In genomic region chr12:36474171-36474570, GRCm38 (mm10) we compare ENCODE assay signal across 18 mouse cellular contexts.
"Had no signal": no experiment of that assay in that cellular context is flagged by ENCODE, and none has a peak within 500 bp of the region (broad histone marks: within the 10 kb centered on the region; RNA-seq: fewer than 3 reads in every experiment).

No protein-coding gene starts in this region.

- H3K36me3 ChIP-seq: limb, embryonic 12.5 days; limb, embryonic 15.5 days; liver, embryonic 13.5 days; midbrain, embryonic 10.5 days; midbrain, embryonic 13.5 days; neural tube, embryonic 13.5 days had no signal

- H3K9ac ChIP-seq: limb, embryonic 12.5 days; limb, embryonic 15.5 days; liver, embryonic 13.5 days; midbrain, embryonic 13.5 days; neural tube, embryonic 13.5 days had no signal

- H3K4me2 ChIP-seq: limb, embryonic 12.5 days; limb, embryonic 15.5 days; liver, embryonic 13.5 days; midbrain, embryonic 13.5 days; neural tube, embryonic 13.5 days had no signal

- ATAC-seq: midbrain, embryonic 13.5 days; midbrain, embryonic 16.5 days had no signal

- H3K27me3 ChIP-seq: limb, embryonic 12.5 days; limb, embryonic 15.5 days; liver, embryonic 13.5 days; megakaryocyte, embryonic 14.5 days; midbrain, embryonic 13.5 days; neural tube, embryonic 13.5 days had no signal

- H3K9me3 ChIP-seq: limb, embryonic 12.5 days; limb, embryonic 15.5 days; liver, embryonic 13.5 days; megakaryocyte, embryonic 14.5 days; midbrain, embryonic 10.5 days; midbrain, embryonic 13.5 days; neural tube, embryonic 13.5 days had no signal

- H3K4me3 ChIP-seq: limb, embryonic 12.5 days; limb, embryonic 15.5 days; liver, embryonic 13.5 days; megakaryocyte, embryonic 14.5 days; midbrain, embryonic 10.5 days; midbrain, embryonic 13.5 days; myocyte; neural tube, embryonic 13.5 days had no signal

- H3K4me1 ChIP-seq: limb, embryonic 15.5 days; liver, embryonic 13.5 days; megakaryocyte, embryonic 14.5 days; midbrain, embryonic 10.5 days; midbrain, embryonic 13.5 days had no signal

- DNase-seq: kidney, adult 9 months; kidney, postnatal 14 days; kidney, postnatal 4 days; left cerebral cortex, postnatal 4 days; liver, embryonic 13.5 days; lung, adult 2 months; retina, postnatal 1 day; right cerebral cortex, postnatal 25 days; thymus, adult 18-20 months; thymus, postnatal 36 days had no signal

- H3K27ac ChIP-seq: limb, embryonic 12.5 days; limb, embryonic 15.5 days; liver, embryonic 13.5 days; midbrain, embryonic 10.5 days; midbrain, embryonic 13.5 days; neural tube, embryonic 13.5 days had no signal
